Mouse (Mus musculus) olfactory bulb, adult 2 months (tissue): ENCODE data around the gene Agr2.

ENCODE experiments used
- CTCF ChIP-seq: fragments of 200-500 bp; IDR thresholded peaks from 2 replicates; pipeline ENCODE4 v1.5.1; 2012; ENCODE audit warnings: low read depth, mild to moderate bottlenecking, low read length, moderate library complexity; ENCODE audit not compliant: insufficient read depth
- POLR2A ChIP-seq: fragments of 200-500 bp; IDR thresholded peaks from 2 replicates; pipeline ENCODE4 v1.6.1; 2012; ENCODE audit warnings: mild to moderate bottlenecking, low read depth, low read length, moderate library complexity; ENCODE audit not compliant: insufficient read depth

GRCm38 (mm10) chr12:36019572-36019971, 26.9 kb downstream of the Agr2 start:
- TF ChIP-seq CTCF (no peak), POLR2A (no peak)
